Mouse (Mus musculus) spleen, adult 2 months (tissue): ENCODE data around the gene Gatm. TPM values are rescaled to one million over a fixed set of nuclear protein-coding genes. Genes with fewer than 3 reads are reported as not detected.
A peak's percentile ranks its signal among the peaks of the same experiment; 100 is the strongest.

Source experiments
- DNase-seq, 2 experiments: peaks; one replicate each; pipeline versions ENCODE4 v3.0.0 to v3.0.0-alpha.2; 2012 to 2021; ENCODE audit warnings: low spot score in 2 of 2, low read depth in 1 of 2
- H3K27ac ChIP-seq: fragments of 200-500 bp; 2 replicates; pipeline ENCODE4 v1.5.1; 2012; ENCODE audit warnings: low read length, inconsistent platforms; ENCODE audit not compliant: insufficient read depth
- H3K27me3 ChIP-seq: fragments of 200-500 bp; 2 replicates; pipeline ENCODE4 v1.6.1; 2012; ENCODE audit warnings: mild to moderate bottlenecking, moderate library complexity, low read length, inconsistent platforms; ENCODE audit not compliant: control insufficient read depth, insufficient read depth
- H3K36me3 ChIP-seq: fragments of 200-500 bp; 2 replicates; pipeline ENCODE4 v1.6.1; 2012; ENCODE audit warnings: mild to moderate bottlenecking, low read length, inconsistent platforms; ENCODE audit not compliant: control insufficient read depth, insufficient read depth
- H3K4me1 ChIP-seq: fragments of 200-500 bp; 2 replicates; pipeline ENCODE4 v1.6.1; 2011; ENCODE audit warnings: inconsistent platforms; ENCODE audit not compliant: control insufficient read depth, insufficient read depth, insufficient read length
- H3K4me3 ChIP-seq: fragments of 200-500 bp; 2 replicates; pipeline ENCODE4 v1.5.1; 2011; ENCODE audit warnings: mild to moderate bottlenecking, inconsistent platforms; ENCODE audit not compliant: insufficient read depth, insufficient read length; ENCODE audit errors: extremely low read depth
- CTCF ChIP-seq: fragments of 200-500 bp; IDR thresholded peaks from 2 replicates; pipeline ENCODE4 v1.5.1; 2011; ENCODE audit warnings: mild to moderate bottlenecking, inconsistent platforms; ENCODE audit not compliant: insufficient read depth, insufficient read length, insufficient replicate concordance; ENCODE audit errors: extremely low read depth
- POLR2A ChIP-seq: fragments of 200-500 bp; IDR thresholded peaks from 2 replicates; pipeline ENCODE4 v1.6.1; 2011; ENCODE audit warnings: low read depth, low read length, inconsistent platforms
- WGBS: fragments of 180-500 bp; shearing (Covaris S2); methylation state at CpG from one replicate; pipeline ENCODE4 v1.1.7; 2018; 5-methylcytosine and 5-hydroxymethylcytosine counted together
- polyA plus RNA-seq: library from polyadenylated mRNA; depleted of rRNA; stranded (reverse); fragments of >200 nt; gene quantifications from 2 replicates; pipeline ENCODE4 v1.2.3, GENCODE M21; 2012

Gene Gatm
- polyA plus RNA-seq, 1 experiment: 17.4 TPM

- WGBS: 77% methylated on average over 4 of the region's 4 CpGs
- Histone ChIP-seq H3K27me3 (peaks cover 4% of the 10 kb centered on the region; the same call in 1 of the 2 replicates), H3K36me3 (no peaks in the 10 kb centered on the region), H3K27ac (peak overlapping the region; percentile 22; the same call in 1 of the 2 replicates), H3K4me3 (no peak overlapping the region), H3K4me1 (peaks cover 6% of the 10 kb centered on the region)
- DNase-seq: no peak
- TF ChIP-seq CTCF (no peak), POLR2A (no peak)
Measured at GRCm38 (mm10) chr2:122611654-122611973, 511 bp upstream of the Gatm start.

GRCm38 (mm10) chr2:122608820-122609219 is 2.3 kb downstream of the Gatm start:
- H3K27me3 ChIP-seq: peaks cover 3% of the 10 kb centered on the region; the same call in 1 of the 2 replicates
- H3K36me3 ChIP-seq: no peaks in the 10 kb centered on the region
- 92% methylated on average over 9 of the region's 9 CpGs for WGBS
- H3K4me1 ChIP-seq: peaks cover 6% of the 10 kb centered on the region
- DNase-seq: no peak
- no peak overlapping the region for H3K27ac ChIP-seq
- TF ChIP-seq CTCF (no peak), POLR2A (no peak)
- no peak overlapping the region for H3K4me3 ChIP-seq

- 91% methylated on average over 5 of the region's 5 CpGs for WGBS
- Histone ChIP-seq H3K4me3 (no peak overlapping the region), H3K27ac (no peak overlapping the region), H3K36me3 (no peaks in the 10 kb centered on the region), H3K27me3 (0 out of 2 replicates have a peak, but pooled peaks cover 1% of the 10 kb centered on the region), H3K4me1 (no peaks in the 10 kb centered on the region; the same call in 1 of the 2 replicates)
- TF ChIP-seq CTCF: no peak
- no peak for TF ChIP-seq POLR2A
- no peak for DNase-seq
Measured at GRCm38 (mm10) chr2:122605829-122606228, 5.3 kb downstream of the Gatm start.

- 97% methylated on average over 2 of the region's 2 CpGs for WGBS
- H3K27me3 ChIP-seq: no peaks in the 10 kb centered on the region
- H3K4me3 ChIP-seq: no peak overlapping the region
- H3K4me1 ChIP-seq: no peaks in the 10 kb centered on the region
- H3K27ac ChIP-seq: no peak overlapping the region
- no peaks in the 10 kb centered on the region for H3K36me3 ChIP-seq
- DNase-seq: no peak
- TF ChIP-seq POLR2A (no peak), CTCF (no peak)
Measured at GRCm38 (mm10) chr2:122601354-122601753, 9.7 kb downstream of the Gatm start.

GRCm38 (mm10) chr2:122599736-122600135 is 11.4 kb downstream of the Gatm start:
- 89% methylated on average over 2 of the region's 2 CpGs for WGBS
- TF ChIP-seq CTCF: no peak
- TF ChIP-seq POLR2A: no peak
- H3K27ac ChIP-seq: no peak overlapping the region
- no peaks in the 10 kb centered on the region for H3K36me3 ChIP-seq
- no peak for DNase-seq
- no peak overlapping the region for H3K4me3 ChIP-seq
- no peaks in the 10 kb centered on the region for H3K4me1 ChIP-seq
- H3K27me3 ChIP-seq: no peaks in the 10 kb centered on the region

- Histone ChIP-seq H3K36me3 (no peaks in the 10 kb centered on the region), H3K4me1 (no peaks in the 10 kb centered on the region), H3K4me3 (no peak overlapping the region), H3K27ac (no peak overlapping the region), H3K27me3 (no peaks in the 10 kb centered on the region)
- WGBS: 95% methylated on average over 16 of the region's 16 CpGs
- no peak for TF ChIP-seq POLR2A
- no peak for TF ChIP-seq CTCF
- no peak for DNase-seq
Measured at GRCm38 (mm10) chr2:122595461-122595860, 15.6 kb downstream of the Gatm start.

- no peak for TF ChIP-seq CTCF
- TF ChIP-seq POLR2A: no peak
- Histone ChIP-seq H3K4me3 (no peak overlapping the region), H3K36me3 (no peaks in the 10 kb centered on the region), H3K27ac (no peak overlapping the region), H3K27me3 (no peaks in the 10 kb centered on the region), H3K4me1 (no peaks in the 10 kb centered on the region)
- WGBS: 58% methylated on average over 2 of the region's 2 CpGs
- no peak for DNase-seq
Measured at GRCm38 (mm10) chr2:122591213-122591612, 19.9 kb downstream of the Gatm start.

GRCm38 (mm10) chr2:122590351-122590750 is 20.8 kb downstream of the Gatm start:
- DNase-seq: no peak
- no peaks in the 10 kb centered on the region for H3K27me3 ChIP-seq
- H3K27ac ChIP-seq: no peak overlapping the region
- H3K36me3 ChIP-seq: no peaks in the 10 kb centered on the region
- no peak for TF ChIP-seq CTCF
- TF ChIP-seq POLR2A: no peak
- WGBS: 85% methylated on average over 1 of the region's 1 CpGs
- H3K4me1 ChIP-seq: no peaks in the 10 kb centered on the region
- H3K4me3 ChIP-seq: no peak overlapping the region
